Mouse (Mus musculus): ENCODE data around the gene Slc43a1. TPM values are rescaled to one million over a fixed set of nuclear protein-coding genes. Genes with fewer than 3 reads are reported as not detected.

Gene Slc43a1
- 2.6 and 3.1 TPM in 2 replicates for polyA plus RNA-seq (2015; fragmentation: Nextera tagmentation; extraction: Ambion mirVana)

- Histone ChIP-seq H3K27me3 (replicated peaks; ENCODE audit: control insufficient read depth, insufficient read depth, low read length) (peaks cover 24% of the 10 kb centered on the region), H3K4me1 (replicated peaks; ENCODE audit: control insufficient read depth, insufficient read depth, low read length) (peaks cover 16% of the 10 kb centered on the region)
- WGBS = 9% methylated on average over 10 of the region's 10 CpGs
These were observed at the start of gene Slc43a1 for GRCm38 (mm10) chr2:84838593-84838949. Slc43a1 (plus strand) TSS chr2:84838850.

GRCm38 (mm10) chr2:84790418-84790817 lies 48.2 kb upstream of the Slc43a1 start:
- Histone ChIP-seq H3K27ac (ENCODE audit: low read length) (no peak overlapping the region), H3K9me3 (ENCODE audit: control insufficient read depth, low read length) (no peaks in the 10 kb centered on the region), H3K4me1 (replicated peaks; ENCODE audit: control insufficient read depth, insufficient read depth, low read length) (no peaks in the 10 kb centered on the region), H3K36me3 (ENCODE audit: control insufficient read depth, insufficient read depth) (no peaks in the 10 kb centered on the region), H3K9ac (replicated peaks; ENCODE audit: low read depth, low read length) (no peak overlapping the region), H3K4me2 (ENCODE audit: low read length) (no peak overlapping the region), H3K27me3 (replicated peaks; ENCODE audit: control insufficient read depth, insufficient read depth, low read length) (no peaks in the 10 kb centered on the region), H3K4me3 (replicated peaks; ENCODE audit: low read length) (no peak overlapping the region)
- WGBS = 59% methylated on average over 9 of the region's 9 CpGs
- no peak for ATAC-seq

More at GRCm38 (mm10) chr2:84838593-84838949, at the start of gene Slc43a1:
- H3K4me2 ChIP-seq (ENCODE audit: low read length) = peak within 1 kb of the TSS; percentile 83
- no peak for ATAC-seq
- H3K4me3 ChIP-seq (replicated peaks; ENCODE audit: low read length) = peak within 1 kb of the TSS; percentile 49
- no peak within 1 kb of the TSS for H3K27ac ChIP-seq (ENCODE audit: low read length)
- H3K9ac ChIP-seq (replicated peaks; ENCODE audit: low read depth, low read length) = peak within 1 kb of the TSS; percentile 46
- H3K9me3 ChIP-seq (ENCODE audit: control insufficient read depth, low read length) = no peaks in the 10 kb centered on the region
- H3K36me3 ChIP-seq (ENCODE audit: control insufficient read depth, insufficient read depth) = no peaks in the 10 kb centered on the region

GRCm38 (mm10) chr2:84792516-84792915 lies 46.1 kb upstream of the Slc43a1 start:
- Histone ChIP-seq H3K4me1 (replicated peaks; ENCODE audit: control insufficient read depth, insufficient read depth, low read length) (no peaks in the 10 kb centered on the region), H3K4me3 (replicated peaks; ENCODE audit: low read length) (no peak overlapping the region), H3K4me2 (ENCODE audit: low read length) (no peak overlapping the region), H3K9ac (replicated peaks; ENCODE audit: low read depth, low read length) (no peak overlapping the region), H3K27ac (ENCODE audit: low read length) (no peak overlapping the region), H3K27me3 (replicated peaks; ENCODE audit: control insufficient read depth, insufficient read depth, low read length) (no peaks in the 10 kb centered on the region), H3K9me3 (ENCODE audit: control insufficient read depth, low read length) (no peaks in the 10 kb centered on the region), H3K36me3 (ENCODE audit: control insufficient read depth, insufficient read depth) (no peaks in the 10 kb centered on the region)
- WGBS = 87% methylated on average over 3 of the region's 3 CpGs
- ATAC-seq = no peak

- Histone ChIP-seq H3K27ac (ENCODE audit: low read length) (no peak overlapping the region), H3K27me3 (replicated peaks; ENCODE audit: control insufficient read depth, insufficient read depth, low read length) (no peaks in the 10 kb centered on the region), H3K9ac (replicated peaks; ENCODE audit: low read depth, low read length) (no peak overlapping the region), H3K4me3 (replicated peaks; ENCODE audit: low read length) (no peak overlapping the region), H3K36me3 (ENCODE audit: control insufficient read depth, insufficient read depth) (no peaks in the 10 kb centered on the region), H3K4me1 (replicated peaks; ENCODE audit: control insufficient read depth, insufficient read depth, low read length) (no peaks in the 10 kb centered on the region), H3K9me3 (ENCODE audit: control insufficient read depth, low read length) (no peaks in the 10 kb centered on the region), H3K4me2 (ENCODE audit: low read length) (no peak overlapping the region)
- 91% methylated on average over 3 of the region's 3 CpGs for WGBS
- no peak for ATAC-seq
These were observed 45.5 kb upstream of the Slc43a1 start for GRCm38 (mm10) chr2:84793154-84793553.

- H3K9ac ChIP-seq (replicated peaks; ENCODE audit: low read depth, low read length) = no peak overlapping the region
- H3K36me3 ChIP-seq (ENCODE audit: control insufficient read depth, insufficient read depth) = no peaks in the 10 kb centered on the region
- 80% methylated on average over 3 of the region's 3 CpGs for WGBS
- H3K9me3 ChIP-seq (ENCODE audit: control insufficient read depth, low read length) = no peaks in the 10 kb centered on the region
- H3K27ac ChIP-seq (ENCODE audit: low read length) = no peak overlapping the region
- H3K27me3 ChIP-seq (replicated peaks; ENCODE audit: control insufficient read depth, insufficient read depth, low read length) = no peaks in the 10 kb centered on the region
- H3K4me3 ChIP-seq (replicated peaks; ENCODE audit: low read length) = no peak overlapping the region
- H3K4me1 ChIP-seq (replicated peaks; ENCODE audit: control insufficient read depth, insufficient read depth, low read length) = no peaks in the 10 kb centered on the region
- no peak for ATAC-seq
- no peak overlapping the region for H3K4me2 ChIP-seq (ENCODE audit: low read length)
These were observed 44.8 kb upstream of the Slc43a1 start for GRCm38 (mm10) chr2:84793871-84794270.

- no peaks in the 10 kb centered on the region for H3K9me3 ChIP-seq (ENCODE audit: control insufficient read depth, low read length)
- H3K9ac ChIP-seq (replicated peaks; ENCODE audit: low read depth, low read length) = peak overlapping the region; percentile 71; the same call in 1 of the 2 replicates
- H3K4me2 ChIP-seq (ENCODE audit: low read length) = peak overlapping the region; percentile 98
- H3K36me3 ChIP-seq (ENCODE audit: control insufficient read depth, insufficient read depth) = no peaks in the 10 kb centered on the region
- H3K27ac ChIP-seq (ENCODE audit: low read length) = no peak overlapping the region
- 8% methylated on average over 13 of the region's 13 CpGs for WGBS
- peak overlapping the region; percentile 60 for H3K4me3 ChIP-seq (replicated peaks; ENCODE audit: low read length)
- peak; percentile 65 for ATAC-seq
- H3K4me1 ChIP-seq (replicated peaks; ENCODE audit: control insufficient read depth, insufficient read depth, low read length) = peaks cover 5% of the 10 kb centered on the region; the same call in 1 of the 2 replicates
- H3K27me3 ChIP-seq (replicated peaks; ENCODE audit: control insufficient read depth, insufficient read depth, low read length) = no peaks in the 10 kb centered on the region
These were observed 40.7 kb upstream of the Slc43a1 start for GRCm38 (mm10) chr2:84797833-84798492.

- H3K9me3 ChIP-seq (ENCODE audit: control insufficient read depth, low read length) = no peaks in the 10 kb centered on the region
- H3K4me3 ChIP-seq (replicated peaks; ENCODE audit: low read length) = peak within 1 kb of the TSS; percentile 60
- no peaks in the 10 kb centered on the region for H3K27me3 ChIP-seq (replicated peaks; ENCODE audit: control insufficient read depth, insufficient read depth, low read length)
- H3K27ac ChIP-seq (ENCODE audit: low read length) = no peak within 1 kb of the TSS
- H3K36me3 ChIP-seq (ENCODE audit: control insufficient read depth, insufficient read depth) = no peaks in the 10 kb centered on the region
- ATAC-seq = peak; percentile 72
- peaks cover 5% of the 10 kb centered on the region; the same call in 1 of the 2 replicates for H3K4me1 ChIP-seq (replicated peaks; ENCODE audit: control insufficient read depth, insufficient read depth, low read length)
- H3K9ac ChIP-seq (replicated peaks; ENCODE audit: low read depth, low read length) = peak within 1 kb of the TSS; percentile 71
- peak within 1 kb of the TSS; percentile 98 for H3K4me2 ChIP-seq (ENCODE audit: low read length)
- WGBS = 0% methylated on average over 21 of the region's 21 CpGs
These were observed 40.1 kb upstream of the Slc43a1 start, which contains the start of gene Ube2l6 for GRCm38 (mm10) chr2:84798493-84798921. Ube2l6 (plus strand) TSS chr2:84798828.

- H3K27me3 ChIP-seq (replicated peaks; ENCODE audit: control insufficient read depth, insufficient read depth, low read length) = no peaks in the 10 kb centered on the region
- peaks cover 5% of the 10 kb centered on the region; the same call in 1 of the 2 replicates for H3K4me1 ChIP-seq (replicated peaks; ENCODE audit: control insufficient read depth, insufficient read depth, low read length)
- H3K36me3 ChIP-seq (ENCODE audit: control insufficient read depth, insufficient read depth) = no peaks in the 10 kb centered on the region
- WGBS = 0% methylated on average over 16 of the region's 16 CpGs
- peak; percentile 67 for ATAC-seq
- no peak overlapping the region for H3K27ac ChIP-seq (ENCODE audit: low read length)
- peak overlapping the region; percentile 98 for H3K4me2 ChIP-seq (ENCODE audit: low read length)
- H3K4me3 ChIP-seq (replicated peaks; ENCODE audit: low read length) = peak overlapping the region; percentile 60
- no peaks in the 10 kb centered on the region for H3K9me3 ChIP-seq (ENCODE audit: control insufficient read depth, low read length)
- peak overlapping the region; percentile 71 for H3K9ac ChIP-seq (replicated peaks; ENCODE audit: low read depth, low read length)
These were observed 39.5 kb upstream of the Slc43a1 start for GRCm38 (mm10) chr2:84799041-84799561.

GRCm38 (mm10) chr2:84800304-84800703 lies 38.3 kb upstream of the Slc43a1 start:
- Histone ChIP-seq H3K4me2 (ENCODE audit: low read length) (no peak overlapping the region), H3K9ac (replicated peaks; ENCODE audit: low read depth, low read length) (no peak overlapping the region), H3K9me3 (ENCODE audit: control insufficient read depth, low read length) (no peaks in the 10 kb centered on the region), H3K4me1 (replicated peaks; ENCODE audit: control insufficient read depth, insufficient read depth, low read length) (peaks cover 5% of the 10 kb centered on the region; the same call in 1 of the 2 replicates), H3K4me3 (replicated peaks; ENCODE audit: low read length) (no peak overlapping the region), H3K27ac (ENCODE audit: low read length) (no peak overlapping the region), H3K36me3 (ENCODE audit: control insufficient read depth, insufficient read depth) (no peaks in the 10 kb centered on the region), H3K27me3 (replicated peaks; ENCODE audit: control insufficient read depth, insufficient read depth, low read length) (no peaks in the 10 kb centered on the region)
- WGBS = 86% methylated on average over 4 of the region's 4 CpGs
- no peak for ATAC-seq
